Mouse (Mus musculus): ENCODE measurements around the gene Blmh.

- no peak for TF ChIP-seq POLR2A (IDR thresholded peaks at IDR 0.05; ENCODE audit: control insufficient read depth in 1 of 2, insufficient read depth in 1 of 2, low read depth in 1 of 2, low read length in 2 of 2, poor library complexity in 1 of 2)
- TF ChIP-seq POLR2AphosphoS2 (IDR thresholded peaks at IDR 0.05; ENCODE audit: low read length), result no peak
- TF ChIP-seq MYC (IDR thresholded peaks at IDR 0.05; ENCODE audit: low read depth, low read length), result no peak
- no peak for TF ChIP-seq GATA1 (IDR thresholded peaks at IDR 0.05; ENCODE audit: low read depth, low read length)
These were observed 71.5 kb downstream of the Blmh start for GRCm38 (mm10) chr11:76995966-76996672.
